Mouse (Mus musculus) cerebellum, adult 9-11 months (tissue): ENCODE measurements at regions not wholly inside any gene's neighbourhood (a gene's known extent, or its start where the extent isn't known, plus 50 kb on each side); places are given as distances from the start of the nearest gene placed in this dataset.

Experiments used
- DNase-seq: peaks from one replicate; pipeline ENCODE4 v3.0.0; 2022

GRCm38 (mm10) chr2:167878255-167878865 is 53.5 kb upstream of the Ptpn1 start:
- DNase-seq = no peak

DNA sequence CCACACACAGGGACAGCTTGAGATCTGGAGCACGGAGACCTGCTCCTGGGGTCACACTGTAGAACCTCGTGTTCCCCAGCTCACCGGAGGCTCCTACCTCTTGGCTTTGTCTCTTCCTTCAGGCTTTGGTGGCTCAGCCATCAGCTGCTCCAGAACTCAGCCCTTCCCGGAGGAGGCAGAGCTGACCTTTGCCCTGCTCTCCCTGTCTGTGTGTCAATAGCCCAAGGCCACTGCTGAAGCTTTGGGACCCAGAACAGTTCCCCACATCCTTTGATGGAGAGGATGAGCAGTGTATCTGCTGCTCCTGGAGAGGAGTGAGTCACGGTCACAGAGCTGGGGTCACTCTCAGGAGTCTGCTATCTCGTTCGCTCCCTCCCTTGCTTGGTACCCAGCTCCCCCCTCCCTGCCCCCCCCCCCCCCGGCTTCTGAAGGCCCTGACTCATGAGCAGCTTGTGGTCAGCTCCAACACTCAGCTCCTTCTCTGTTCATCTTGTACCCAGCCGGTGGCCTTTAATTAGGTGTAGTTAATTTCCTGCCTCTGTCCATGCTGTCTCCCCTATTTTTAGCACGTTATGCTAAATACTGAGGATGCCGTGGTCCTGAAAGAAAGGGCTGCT is 54.5 kb upstream of the Ptpn1 start:
- DNase-seq = no peak

DNA sequence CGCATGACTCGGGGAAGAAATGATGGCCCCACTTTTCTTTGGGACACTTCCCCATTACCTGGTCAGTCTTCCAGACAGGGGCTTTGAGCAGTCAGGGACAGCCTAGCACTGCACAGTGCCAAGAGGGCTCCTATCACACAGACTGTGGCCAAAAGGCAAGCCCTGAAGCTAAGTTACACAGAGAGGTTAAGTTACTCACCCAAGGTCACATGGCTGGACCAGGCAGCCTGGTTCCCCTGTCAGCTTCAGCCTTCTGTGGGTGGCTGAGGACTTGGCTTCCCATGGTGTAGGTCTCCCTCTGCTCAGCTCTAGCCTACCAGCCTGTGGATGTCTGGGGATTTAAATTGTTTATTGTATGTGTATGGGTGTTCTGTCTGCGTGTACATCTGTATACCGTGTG is 59.4 kb upstream of the Ptpn1 start:
- no peak for DNase-seq

- DNase-seq = no peak
Measured at GRCm38 (mm10) chr2:167870153-167870552, 61.7 kb upstream of the Ptpn1 start.

- no peak for DNase-seq
Measured at GRCm38 (mm10) chr2:167866751-167867150, 65.1 kb upstream of the Ptpn1 start.

- DNase-seq = no peak
Measured at GRCm38 (mm10) chr2:167865525-167865924, 66.3 kb upstream of the Ptpn1 start.

DNA sequence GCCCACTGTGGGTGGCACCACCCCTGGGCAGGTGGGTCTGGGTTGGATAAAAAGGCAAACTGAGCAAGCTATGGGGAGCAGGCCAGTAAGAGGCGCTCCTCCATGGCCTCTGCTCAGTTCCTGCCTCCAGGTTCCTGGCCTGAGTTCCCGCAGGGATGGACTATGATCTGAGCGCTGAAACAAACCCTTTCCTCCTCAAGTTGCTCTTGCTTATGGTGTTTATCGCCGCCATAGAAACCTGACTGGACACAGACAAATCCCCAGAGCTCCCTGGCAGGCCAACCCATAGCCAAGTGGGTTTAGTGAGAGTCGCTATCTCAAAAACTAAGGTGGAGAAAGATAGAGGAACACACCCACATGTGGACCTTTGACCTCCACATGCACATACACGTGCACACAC is 67.2 kb upstream of the Ptpn1 start:
- no peak for DNase-seq

- no peak for DNase-seq
Measured at GRCm38 (mm10) chr2:167864228-167864627, 67.6 kb upstream of the Ptpn1 start.

- no peak for DNase-seq
Measured at GRCm38 (mm10) chr2:167863616-167864015, 68.2 kb upstream of the Ptpn1 start.

GRCm38 (mm10) chr2:167861178-167861520 is 70.7 kb upstream of the Ptpn1 start:
- DNase-seq = no peak

GRCm38 (mm10) chr2:167860457-167861177 is 71.2 kb upstream of the Ptpn1 start:
- peak; percentile 20 for DNase-seq

- no peak for DNase-seq
Measured at GRCm38 (mm10) chr2:167859575-167859974, 72.3 kb upstream of the Ptpn1 start.

DNA sequence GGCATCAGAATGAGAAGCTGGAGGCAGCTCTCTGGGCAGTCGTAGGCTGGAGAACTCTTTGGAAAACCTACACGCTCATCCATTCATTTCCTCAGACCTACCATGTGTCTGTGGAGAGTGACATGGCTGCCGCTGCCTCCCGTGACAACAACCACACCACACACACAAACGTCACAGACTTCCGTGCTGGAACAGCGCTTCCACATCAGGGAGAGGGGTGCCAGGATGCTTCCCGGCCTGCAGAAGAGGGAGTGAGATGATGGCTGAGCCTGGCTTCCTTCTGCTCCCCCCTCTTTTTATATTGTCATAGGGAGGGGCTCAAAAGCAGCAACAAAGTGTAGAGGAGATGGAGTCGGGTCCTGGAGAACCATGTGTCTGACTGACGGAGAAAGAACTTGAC is 73.5 kb upstream of the Ptpn1 start:
- DNase-seq = no peak

GRCm38 (mm10) chr2:167857911-167858310 is 73.9 kb upstream of the Ptpn1 start:
- no peak for DNase-seq

DNA sequence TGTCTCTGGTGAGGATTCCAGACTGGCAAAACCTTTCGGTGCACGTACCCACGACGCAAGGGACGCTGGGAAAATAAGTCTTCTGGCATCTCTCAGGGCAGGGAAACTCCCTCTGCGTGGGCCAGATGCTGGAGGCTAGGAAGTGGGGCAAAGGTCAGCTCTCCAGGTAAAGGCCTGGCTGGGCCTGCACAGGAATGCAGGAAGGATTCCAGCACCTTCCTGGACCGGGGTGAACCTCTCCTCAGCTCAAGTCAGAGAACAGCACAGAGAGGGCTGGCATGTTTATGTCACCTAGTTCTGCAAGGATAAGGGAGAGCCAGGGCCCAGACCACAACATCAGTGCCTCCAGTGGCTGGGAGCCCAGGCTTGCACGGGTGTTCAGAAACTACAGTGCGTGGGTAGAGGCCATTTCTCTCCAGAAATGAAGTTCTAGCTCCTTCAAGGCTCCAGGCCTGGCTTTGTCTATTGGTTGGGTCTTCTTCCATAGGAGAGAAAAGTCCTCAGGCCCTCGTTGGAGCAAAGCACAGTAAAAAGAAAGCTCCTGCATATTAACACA is 74.9 kb upstream of the Ptpn1 start:
- DNase-seq = no peak

DNA sequence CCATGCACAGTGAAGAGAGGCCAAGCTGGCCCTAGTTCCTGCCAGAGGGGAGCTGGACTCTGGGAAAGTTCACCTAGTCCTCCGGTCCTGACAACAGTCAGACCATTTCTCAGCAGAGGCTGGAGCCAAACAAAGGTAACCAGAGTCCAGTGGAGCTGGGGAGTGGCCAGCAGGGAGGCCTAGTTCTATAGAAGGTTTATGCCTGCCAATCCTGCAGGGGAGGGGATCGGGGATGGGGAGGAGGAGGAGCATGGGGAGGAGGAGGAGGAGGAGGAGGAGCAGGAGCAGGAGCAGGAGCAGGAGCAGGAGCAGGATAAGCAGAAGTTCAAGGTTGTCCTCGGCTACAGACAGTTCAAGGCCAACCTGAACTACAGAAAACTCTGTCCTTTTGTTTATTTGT is 75.8 kb upstream of the Ptpn1 start:
- DNase-seq = no peak

- DNase-seq = no peak
Measured at GRCm38 (mm10) chr2:167854060-167854459, 77.8 kb upstream of the Ptpn1 start.

DNA sequence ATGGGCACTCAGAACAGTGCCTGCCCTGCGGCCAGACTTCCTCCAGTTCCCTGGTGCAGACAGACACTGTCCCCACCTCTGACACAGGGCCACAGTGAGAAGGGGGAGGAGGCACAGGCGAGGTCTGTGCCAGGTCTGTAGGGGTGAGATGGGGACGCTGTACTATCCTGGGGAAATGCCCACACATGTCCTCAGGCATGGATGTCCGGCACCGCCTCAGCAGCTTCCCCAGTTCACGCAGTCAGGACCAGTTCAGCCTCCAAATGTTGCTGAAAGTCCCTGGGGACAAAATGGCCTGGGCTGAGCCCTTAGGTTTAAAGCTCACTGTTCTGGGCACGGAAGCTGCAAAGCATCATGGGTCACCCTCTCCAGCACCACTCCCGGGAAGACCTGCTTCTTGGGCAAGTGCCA is 78.4 kb upstream of the Ptpn1 start:
- no peak for DNase-seq

DNA sequence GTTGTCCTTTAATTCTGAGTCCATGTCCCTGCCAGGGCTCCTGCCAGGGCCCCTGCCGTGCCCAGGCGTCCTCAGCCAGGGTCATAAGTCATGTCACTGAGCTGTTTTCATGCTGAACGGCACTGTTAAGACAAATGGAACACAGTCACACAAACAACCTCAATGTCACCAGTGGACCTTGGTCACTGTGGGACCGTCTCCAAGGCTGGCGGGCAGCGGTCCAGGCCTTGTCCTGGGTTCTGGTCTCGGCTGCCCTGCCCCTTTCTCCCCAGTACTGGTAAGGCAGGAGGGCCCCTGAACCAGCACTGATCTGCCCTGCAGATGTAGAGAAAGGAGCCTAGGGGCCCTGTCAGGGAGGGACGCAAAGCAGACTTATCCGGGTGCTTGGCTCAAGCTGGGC is 79.3 kb upstream of the Ptpn1 start:
- no peak for DNase-seq

GRCm38 (mm10) chr2:167851216-167851896 is 80.5 kb upstream of the Ptpn1 start:
- DNase-seq = no peak

GRCm38 (mm10) chr2:167849999-167850552 is 81.8 kb upstream of the Ptpn1 start:
- no peak for DNase-seq

DNA sequence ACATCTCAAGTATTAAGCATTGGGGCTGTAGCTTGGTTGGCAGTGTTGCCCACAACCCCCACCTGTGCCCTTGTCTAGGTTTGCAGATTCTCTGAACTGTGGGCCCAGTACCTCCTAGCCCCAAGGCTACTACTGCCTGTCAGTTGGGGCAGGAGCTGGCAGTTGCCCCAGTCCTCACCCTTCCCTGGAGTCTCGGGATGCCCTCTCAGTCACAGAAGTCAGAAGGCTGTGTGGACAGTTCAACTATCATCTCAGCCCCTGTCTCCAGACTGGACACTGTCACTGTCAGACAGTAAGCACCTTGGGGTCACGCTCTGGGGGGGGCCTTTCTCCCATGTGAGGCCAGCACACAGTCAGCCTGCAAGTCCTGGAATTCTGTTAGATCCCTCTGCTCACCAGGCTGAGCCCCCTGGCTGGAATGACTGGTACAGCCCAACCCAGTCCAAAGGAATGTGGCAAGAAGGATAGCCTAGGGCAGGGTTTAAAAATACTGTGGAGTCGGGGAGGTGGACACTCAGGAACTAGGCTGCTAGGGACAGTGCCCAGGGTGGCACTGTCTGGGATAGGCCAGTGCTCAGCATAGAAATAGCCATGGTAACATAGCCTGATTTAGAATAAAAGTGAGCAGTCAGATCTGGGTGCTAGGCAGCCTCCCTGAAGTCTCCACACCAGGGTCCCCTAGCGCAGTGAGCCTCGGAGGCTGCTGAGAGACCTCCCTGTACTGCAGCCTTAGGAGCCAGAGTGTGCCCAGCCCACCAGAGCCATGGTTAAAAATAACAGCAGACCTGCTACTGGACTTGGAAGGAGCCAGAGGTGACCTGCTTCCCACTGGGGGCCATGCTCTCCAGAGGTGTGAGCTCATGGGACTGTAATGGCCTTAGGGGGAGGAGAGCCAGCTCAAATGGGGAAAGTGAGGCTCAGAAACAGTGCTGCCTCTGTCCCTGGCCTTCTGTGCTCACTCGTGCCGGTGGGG is 83.1 kb upstream of the Ptpn1 start:
- no peak for DNase-seq
